Mouse (Mus musculus): ENCODE data around the gene Med16.

DNA sequence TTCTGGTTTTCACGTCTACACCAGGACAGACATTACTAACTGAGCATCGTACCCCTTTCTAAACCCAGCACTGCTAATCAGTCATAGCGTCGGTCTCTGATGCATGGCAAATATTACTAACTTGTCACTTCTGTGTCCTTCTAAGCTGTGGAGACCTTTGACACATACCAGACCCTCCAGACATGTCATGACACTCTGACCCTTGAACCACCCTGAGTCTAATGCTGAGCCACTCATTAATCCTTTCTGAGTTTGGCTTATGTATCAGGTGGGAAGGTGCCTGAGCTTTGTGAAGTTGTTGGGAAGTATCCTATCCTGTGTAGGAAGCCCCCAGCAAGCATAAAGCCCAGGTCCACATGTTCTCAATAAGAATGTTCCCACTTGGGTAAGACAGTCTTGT is 41.1 kb upstream of the Med16 start:
- TF ChIP-seq CTCF (IDR thresholded peaks at IDR 0.05; ENCODE audit: extremely low read depth, insufficient read length, insufficient replicate concordance, low read depth, low read length): no peak
- TF ChIP-seq POLR2A (IDR thresholded peaks at IDR 0.05; ENCODE audit: low read depth, low read length): no peak

All from small intestine, adult 2 months (tissue).